Mouse (Mus musculus) layer of hippocampus, adult 2 months (tissue): ENCODE data around the gene Tmtc3. TPM values are rescaled to one million over a fixed set of nuclear protein-coding genes. Genes with fewer than 3 reads are reported as not detected.
"Not testable (repeated sequence)": the region's sequence is repeated elsewhere in the genome, so short reads cannot be mapped to it uniquely, and the experiment has no call there.

ENCODE experiments used
- DNase-seq, 2 experiments: peaks; one replicate each; pipeline ENCODE4 v3.0.0; 2022; ENCODE audit warnings: low spot score in 2 of 2
- H3K27ac ChIP-seq: fragments of 200-600 bp; 2 replicates; pipeline ENCODE4 v1.8.1; 2022
- H3K4me3 ChIP-seq: fragments of 200-600 bp; 2 replicates; pipeline ENCODE4 v1.8.1; 2022; ENCODE audit warnings: mild to moderate bottlenecking
- CTCF ChIP-seq: fragments of 200-600 bp; conservative IDR thresholded peaks from 2 replicates; pipeline ENCODE4 v1.8.1; 2022; ENCODE audit warnings: antibody characterized with exemption, mild to moderate bottlenecking, moderate library complexity
- total RNA-seq, 2 experiments: library from RNA; stranded (reverse); gene quantifications; 2 replicates each; pipeline ENCODE4 v1.2.3; 2021

The Tmtc3 gene
- total RNA-seq, 2 experiments from 2014 or later: 9.8 to 12.0 TPM

DNA sequence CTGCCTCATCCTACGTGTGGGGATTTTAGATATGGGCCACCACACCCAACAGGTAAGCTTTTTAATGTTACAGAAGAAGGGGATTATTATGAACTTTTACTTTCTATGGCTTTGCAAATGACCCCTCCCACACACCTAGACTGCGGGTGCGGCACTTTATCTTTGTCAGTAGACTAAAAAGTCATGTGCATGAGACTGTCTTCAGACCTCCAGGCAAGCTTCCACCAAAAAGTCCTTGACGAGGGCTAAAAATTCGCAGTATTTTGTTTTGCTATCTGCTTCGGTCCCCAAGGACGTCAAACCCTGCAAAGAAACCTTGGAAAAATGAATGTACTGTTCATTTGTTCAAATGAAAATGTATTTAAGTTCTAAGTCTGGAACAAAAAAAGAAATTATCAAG is 71.6 kb downstream of the Tmtc3 start:
- H3K27ac ChIP-seq: no peak overlapping the region
- DNase-seq: no peak
- no peak overlapping the region for H3K4me3 ChIP-seq
- TF ChIP-seq CTCF: no peak

DNA sequence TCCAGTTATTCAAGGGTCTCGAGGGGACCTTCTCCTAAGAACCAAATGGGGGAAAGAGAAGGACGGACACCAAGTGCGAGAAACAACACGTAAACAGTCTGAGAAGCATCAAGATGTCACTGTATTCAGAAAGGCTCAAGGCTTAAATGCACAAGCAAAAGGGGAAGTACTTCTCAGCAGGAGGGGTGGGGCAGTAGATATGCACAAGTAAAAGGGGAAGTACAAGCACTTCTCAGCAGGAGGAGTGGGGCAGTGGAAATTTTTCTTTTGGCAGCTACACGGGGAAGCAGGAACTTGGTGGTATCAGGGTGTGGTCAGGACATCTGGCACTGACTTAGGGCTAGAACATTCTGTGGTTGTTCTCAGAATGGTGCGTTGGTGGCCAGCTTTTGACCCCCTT is 84.8 kb downstream of the Tmtc3 start:
- not testable (repeated sequence) for H3K4me3 ChIP-seq, DNase-seq

More for the DNA sequence above, 84.8 kb downstream of the Tmtc3 start:
- not testable (repeated sequence) for H3K27ac ChIP-seq

Other genes with a start within 250 kb of the Tmtc3 start
- gene Gm4301, start 151.7 kb downstream of the Tmtc3 start, total RNA-seq: not detected
- not detected for gene Gm4302, start 146.5 kb downstream of the Tmtc3 start, total RNA-seq
- gene Gm4303, start 141.4 kb downstream of the Tmtc3 start, total RNA-seq: not detected
- gene Gm4305, start 136.3 kb downstream of the Tmtc3 start, total RNA-seq: not detected
- not detected for gene Gm4307, start 126.0 kb downstream of the Tmtc3 start, total RNA-seq
- not detected for gene Gm4312, start 104.8 kb downstream of the Tmtc3 start, total RNA-seq
- gene Cep290, start 208 bp upstream of the Tmtc3 start, total RNA-seq: 10 to 100 TPM; 13.4 to 14.9 TPM
- gene 4930430F08Rik, start 103.1 kb upstream of the Tmtc3 start, total RNA-seq: 10 to 100 TPM; 22.7 to 27.2 TPM
- not detected for gene 1700017N19Rik, start 103.1 kb upstream of the Tmtc3 start, total RNA-seq